Mouse (Mus musculus): ENCODE measurements around the gene Chn2. TPM values are rescaled to one million over a fixed set of nuclear protein-coding genes. Genes with fewer than 3 reads are reported as not detected.

The Chn2 gene
- polyA plus RNA-seq, 1 experiment from 2014 or later: 16.8 TPM

- WGBS (ENCODE audit: missing documents): 93% methylated on average over 1 of the region's 1 CpGs
- H3K27ac ChIP-seq: no peak overlapping the region
- H3K36me3 ChIP-seq (ENCODE audit: inconsistent target): no peaks in the 10 kb centered on the region
- H3K79me2 ChIP-seq (ENCODE audit: inconsistent target): no peaks in the 10 kb centered on the region
- no peak overlapping the region for H3K4me3 ChIP-seq (ENCODE audit: inconsistent target)
Observed at GRCm38 (mm10) chr6:54179056-54179873, 139.9 kb downstream of the Chn2 start.

- WGBS (ENCODE audit: missing documents): 29% methylated on average over 6 of the region's 6 CpGs
- no peak overlapping the region for H3K4me3 ChIP-seq (ENCODE audit: inconsistent target)
- H3K79me2 ChIP-seq (ENCODE audit: inconsistent target): no peaks in the 10 kb centered on the region
- H3K36me3 ChIP-seq (ENCODE audit: inconsistent target): no peaks in the 10 kb centered on the region
- H3K27ac ChIP-seq: no peak overlapping the region
Observed at GRCm38 (mm10) chr6:54179874-54180212, 140.5 kb downstream of the Chn2 start.

- Histone ChIP-seq H3K36me3 (ENCODE audit: inconsistent target) (no peaks in the 10 kb centered on the region), H3K27ac (no peak overlapping the region), H3K4me3 (ENCODE audit: inconsistent target) (no peak overlapping the region), H3K79me2 (ENCODE audit: inconsistent target) (no peaks in the 10 kb centered on the region)
- 87% methylated on average over 14 of the region's 14 CpGs for WGBS (ENCODE audit: missing documents)
Observed at GRCm38 (mm10) chr6:54183825-54184578, 144.6 kb downstream of the Chn2 start.

- Histone ChIP-seq H3K4me3 (ENCODE audit: inconsistent target) (no peak overlapping the region), H3K79me2 (ENCODE audit: inconsistent target) (no peaks in the 10 kb centered on the region), H3K36me3 (ENCODE audit: inconsistent target) (no peaks in the 10 kb centered on the region), H3K27ac (no peak overlapping the region)
- WGBS (ENCODE audit: missing documents): 96% methylated on average over 7 of the region's 7 CpGs
Observed at GRCm38 (mm10) chr6:54193631-54194305, 154.4 kb downstream of the Chn2 start.

- H3K27ac ChIP-seq: no peak overlapping the region
- 98% methylated on average over 5 of the region's 5 CpGs for WGBS (ENCODE audit: missing documents)
- H3K4me3 ChIP-seq (ENCODE audit: inconsistent target): no peak overlapping the region
- H3K36me3 ChIP-seq (ENCODE audit: inconsistent target): no peaks in the 10 kb centered on the region
- H3K79me2 ChIP-seq (ENCODE audit: inconsistent target): no peaks in the 10 kb centered on the region
Observed at GRCm38 (mm10) chr6:54197821-54198412, 158.6 kb downstream of the Chn2 start.

GRCm38 (mm10) chr6:54199516-54199915 lies 160.2 kb downstream of the Chn2 start:
- H3K79me2 ChIP-seq (ENCODE audit: inconsistent target): no peaks in the 10 kb centered on the region
- H3K27ac ChIP-seq: no peak overlapping the region
- no peaks in the 10 kb centered on the region for H3K36me3 ChIP-seq (ENCODE audit: inconsistent target)
- 97% methylated on average over 4 of the region's 4 CpGs for WGBS (ENCODE audit: missing documents)
- H3K4me3 ChIP-seq (ENCODE audit: inconsistent target): no peak overlapping the region

GRCm38 (mm10) chr6:54200031-54200722 lies 160.8 kb downstream of the Chn2 start:
- WGBS (ENCODE audit: missing documents): 93% methylated on average over 11 of the region's 11 CpGs
- H3K79me2 ChIP-seq (ENCODE audit: inconsistent target): no peaks in the 10 kb centered on the region
- H3K27ac ChIP-seq: no peak overlapping the region
- no peaks in the 10 kb centered on the region for H3K36me3 ChIP-seq (ENCODE audit: inconsistent target)
- H3K4me3 ChIP-seq (ENCODE audit: inconsistent target): no peak overlapping the region

- Histone ChIP-seq H3K27ac (no peak overlapping the region), H3K36me3 (ENCODE audit: inconsistent target) (no peaks in the 10 kb centered on the region), H3K79me2 (ENCODE audit: inconsistent target) (no peaks in the 10 kb centered on the region), H3K4me3 (ENCODE audit: inconsistent target) (no peak overlapping the region)
- 78% methylated on average over 7 of the region's 7 CpGs for WGBS (ENCODE audit: missing documents)
Observed at GRCm38 (mm10) chr6:54202311-54203020, 163.1 kb downstream of the Chn2 start.

GRCm38 (mm10) chr6:54203316-54203715 lies 164.0 kb downstream of the Chn2 start:
- 96% methylated on average over 2 of the region's 2 CpGs for WGBS (ENCODE audit: missing documents)
- Histone ChIP-seq H3K27ac (no peak overlapping the region), H3K36me3 (ENCODE audit: inconsistent target) (no peaks in the 10 kb centered on the region)

GRCm38 (mm10) chr6:54203926-54204325 lies 164.6 kb downstream of the Chn2 start:
- Histone ChIP-seq H3K36me3 (ENCODE audit: inconsistent target) (no peaks in the 10 kb centered on the region), H3K27ac (no peak overlapping the region), H3K4me3 (ENCODE audit: inconsistent target) (no peak overlapping the region), H3K79me2 (ENCODE audit: inconsistent target) (no peaks in the 10 kb centered on the region)
- 77% methylated on average over 5 of the region's 6 CpGs for WGBS (ENCODE audit: missing documents)

More at GRCm38 (mm10) chr6:54203316-54203715, 164.0 kb downstream of the Chn2 start:
- no peaks in the 10 kb centered on the region for H3K79me2 ChIP-seq (ENCODE audit: inconsistent target)
- no peak overlapping the region for H3K4me3 ChIP-seq (ENCODE audit: inconsistent target)

- no peaks in the 10 kb centered on the region for H3K79me2 ChIP-seq (ENCODE audit: inconsistent target)
- H3K27ac ChIP-seq: no peak overlapping the region
- 85% methylated on average over 2 of the region's 2 CpGs for WGBS (ENCODE audit: missing documents)
- H3K4me3 ChIP-seq (ENCODE audit: inconsistent target): no peak overlapping the region
- H3K36me3 ChIP-seq (ENCODE audit: inconsistent target): no peaks in the 10 kb centered on the region
Observed at GRCm38 (mm10) chr6:54204931-54205330, 165.6 kb downstream of the Chn2 start.

GRCm38 (mm10) chr6:54205471-54205870 lies 166.1 kb downstream of the Chn2 start:
- no peaks in the 10 kb centered on the region for H3K36me3 ChIP-seq (ENCODE audit: inconsistent target)
- H3K4me3 ChIP-seq (ENCODE audit: inconsistent target): no peak overlapping the region
- WGBS (ENCODE audit: missing documents): 93% methylated on average over 5 of the region's 5 CpGs
- H3K27ac ChIP-seq: no peak overlapping the region
- H3K79me2 ChIP-seq (ENCODE audit: inconsistent target): no peaks in the 10 kb centered on the region

- H3K27ac ChIP-seq: no peak overlapping the region
- 93% methylated on average over 6 of the region's 6 CpGs for WGBS (ENCODE audit: missing documents)
- no peaks in the 10 kb centered on the region for H3K79me2 ChIP-seq (ENCODE audit: inconsistent target)
- H3K36me3 ChIP-seq (ENCODE audit: inconsistent target): no peaks in the 10 kb centered on the region
- no peak overlapping the region for H3K4me3 ChIP-seq (ENCODE audit: inconsistent target)
Observed at GRCm38 (mm10) chr6:54206221-54206738, 166.9 kb downstream of the Chn2 start.
